Mouse (Mus musculus) layer of hippocampus, adult 11-12 months (tissue): ENCODE data around the gene Prtg.

Experiments used
- DNase-seq: peaks from one replicate; pipeline ENCODE4 v3.0.0; 2022; ENCODE audit warnings: low spot score

Prtg gene

DNA sequence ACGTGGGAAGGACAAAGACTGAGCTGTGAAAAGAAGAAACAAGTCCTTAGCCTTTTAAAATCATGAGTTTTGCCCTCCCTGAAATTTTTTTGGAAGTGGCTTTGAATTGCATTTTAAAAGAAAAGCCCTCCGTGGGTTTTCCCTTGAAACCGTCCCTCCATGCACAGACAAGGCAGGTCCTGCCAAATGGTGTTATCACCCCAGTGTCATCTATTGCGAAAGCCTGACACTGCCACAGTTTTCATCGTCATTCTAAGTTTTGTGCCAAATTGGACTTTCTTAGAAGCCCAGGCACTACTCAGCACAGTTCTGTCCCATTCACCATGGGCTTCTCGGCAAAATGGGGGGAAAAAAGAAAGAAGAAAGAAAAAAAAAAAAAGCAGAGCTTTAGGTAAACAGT, 106.9 kb downstream of the Prtg start:
- DNase-seq, result no peak

DNA sequence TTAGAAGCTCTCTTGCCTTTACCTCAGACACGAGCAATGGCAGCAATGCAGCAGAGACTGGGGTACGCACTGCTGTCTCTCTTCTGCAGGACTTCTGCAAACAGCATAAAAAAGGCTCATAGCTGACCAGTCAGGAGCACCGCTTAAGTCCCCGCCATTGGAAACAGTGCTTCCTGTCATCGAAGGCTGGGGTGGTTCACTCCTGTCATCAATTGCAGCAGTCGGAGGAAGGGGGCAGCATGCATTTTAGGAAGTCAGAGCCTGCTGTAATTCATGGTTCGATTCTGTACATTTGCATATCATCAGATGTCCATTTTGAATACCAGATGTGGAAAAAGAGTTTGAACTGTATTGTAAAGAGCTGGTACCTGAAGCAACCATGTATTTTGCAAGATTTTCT, 109.1 kb downstream of the Prtg start:
- no peak for DNase-seq

DNA sequence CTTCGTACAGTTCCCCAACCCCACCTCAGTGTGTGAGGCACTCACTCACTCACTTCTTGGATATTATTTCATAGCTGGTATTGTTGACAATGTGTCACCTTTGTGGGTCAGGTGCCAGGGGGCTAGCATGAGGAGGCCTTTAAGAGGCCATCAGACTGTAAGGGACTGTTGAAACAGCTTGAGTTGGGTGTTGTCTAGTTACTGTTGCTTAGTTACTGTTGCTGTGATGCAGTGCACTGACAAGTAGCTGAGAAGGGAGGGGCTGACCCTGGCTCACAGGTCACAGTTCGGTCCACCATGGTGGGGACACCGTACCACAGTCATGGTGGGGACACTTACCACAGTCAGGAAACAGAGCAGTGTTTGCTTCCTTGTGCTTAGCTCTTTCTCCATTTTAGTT, 116.4 kb downstream of the Prtg start:
- DNase-seq, result no peak

DNA sequence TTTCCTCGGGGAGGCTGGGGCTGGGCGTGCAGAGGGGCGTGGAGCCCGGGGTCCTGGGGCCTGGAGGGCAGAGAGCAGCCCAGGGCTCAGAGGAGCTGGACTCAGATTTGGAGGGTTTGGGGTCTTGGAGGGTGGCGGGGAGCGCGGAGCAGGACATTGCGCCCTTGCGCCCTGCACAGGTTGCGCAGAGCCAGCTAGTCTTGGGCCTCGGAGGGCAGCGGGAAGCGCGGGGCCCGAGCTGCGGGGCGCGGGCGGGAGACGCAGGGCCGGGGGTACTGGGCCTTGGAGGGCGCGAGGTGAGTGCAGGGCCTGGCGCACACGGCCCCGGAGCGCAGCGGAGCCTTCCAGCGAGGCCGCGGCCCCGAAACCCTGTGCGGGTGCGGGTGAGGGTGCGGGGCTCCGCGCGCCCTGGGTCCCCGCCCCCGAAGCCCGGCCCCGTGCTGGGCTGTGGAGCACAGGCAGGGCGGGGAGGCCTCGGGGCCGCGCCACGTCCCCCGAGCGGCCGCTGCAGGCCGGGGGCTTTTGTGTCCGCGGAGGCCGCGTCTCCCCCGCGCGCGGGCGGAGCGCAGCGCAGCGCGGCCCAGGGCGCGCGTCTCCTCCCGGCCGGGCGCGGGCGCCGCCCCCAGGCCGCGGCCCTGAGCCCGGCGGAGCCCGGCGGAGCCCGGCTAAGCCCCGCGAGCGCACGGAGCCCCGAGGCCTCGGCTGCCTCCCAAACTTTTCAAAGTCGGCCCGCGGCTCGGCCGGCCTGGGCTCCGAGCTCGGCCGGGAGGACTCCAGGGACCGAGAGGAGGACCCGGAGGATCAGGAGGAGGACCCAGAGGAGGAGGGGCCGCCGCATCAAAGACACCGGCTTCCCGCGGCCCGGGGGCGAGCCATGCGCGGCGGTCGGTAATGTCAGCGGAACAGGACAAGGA, 118.6 kb downstream of the Prtg start, which contains the start of gene Pygo1:
Pygo1 (plus strand) TSS at position 625 of the 914 bp plus-strand sequence.
- DNase-seq, result peak; percentile 39

DNA sequence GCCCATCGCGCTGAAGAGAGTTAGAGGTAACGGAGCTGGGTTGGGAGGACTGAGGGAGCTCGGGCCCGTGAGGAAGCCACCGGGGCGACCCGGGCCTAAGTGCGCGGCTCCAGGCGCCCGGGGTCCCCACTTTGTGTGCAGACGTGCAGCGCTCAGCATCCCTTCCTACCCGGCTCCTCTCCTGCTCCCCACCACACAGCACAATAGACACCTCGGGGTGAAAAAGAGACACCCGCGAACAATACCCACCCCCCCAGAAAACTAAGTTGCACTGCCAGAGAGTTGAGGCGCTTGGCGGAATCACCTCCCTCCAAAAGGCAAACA, 119.2 kb downstream of the Prtg start:
- DNase-seq, result no peak

DNA sequence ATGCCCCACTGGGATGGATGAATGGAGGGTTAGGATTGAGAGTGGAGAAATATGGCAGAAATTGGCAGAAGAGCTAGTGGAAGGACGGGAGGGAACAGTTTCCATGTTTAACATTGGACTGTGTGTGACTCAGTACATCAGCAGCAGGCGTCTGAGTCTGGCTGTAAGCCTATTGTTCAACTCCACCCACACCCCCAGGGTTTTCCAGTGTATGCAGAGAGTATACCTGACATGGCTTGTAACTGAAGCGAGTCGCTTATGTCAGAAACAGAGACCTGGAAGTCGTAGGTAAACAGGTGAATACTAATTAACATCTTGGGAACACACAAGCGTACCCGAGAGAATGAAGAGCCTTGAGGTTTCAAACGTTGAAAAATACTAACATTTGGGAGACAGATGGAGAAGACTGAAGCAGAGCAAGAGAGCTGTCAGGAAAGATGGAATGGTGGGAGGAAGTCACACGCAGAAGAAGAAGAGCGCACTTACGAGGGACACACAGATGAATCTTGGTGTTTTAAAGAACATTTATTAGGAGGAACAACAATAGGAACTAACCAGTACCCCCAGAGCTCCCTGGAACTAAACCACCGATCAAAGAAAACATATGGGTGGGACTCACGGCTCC, 124.6 kb downstream of the Prtg start:
- peak; percentile 74 for DNase-seq

DNA sequence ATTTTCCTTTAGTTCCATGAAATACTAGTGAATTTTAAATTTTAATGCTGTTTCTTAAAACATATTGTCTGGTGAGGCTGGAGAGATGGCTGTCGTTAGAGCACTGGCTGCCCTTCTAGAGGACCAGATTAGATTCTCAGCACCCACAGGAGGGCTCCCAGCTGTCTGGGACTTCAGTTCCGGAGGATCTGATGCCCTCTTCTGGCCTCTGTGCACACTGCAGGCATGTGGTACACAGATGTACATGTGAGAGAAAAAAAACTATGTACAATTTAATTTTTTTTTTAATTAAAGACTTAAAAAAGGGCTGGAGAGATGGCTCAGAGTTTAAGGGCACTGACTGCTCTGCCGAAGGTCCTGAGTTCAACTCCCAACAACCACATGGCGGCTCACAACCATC, 128.6 kb downstream of the Prtg start:
- no peak for DNase-seq

DNA sequence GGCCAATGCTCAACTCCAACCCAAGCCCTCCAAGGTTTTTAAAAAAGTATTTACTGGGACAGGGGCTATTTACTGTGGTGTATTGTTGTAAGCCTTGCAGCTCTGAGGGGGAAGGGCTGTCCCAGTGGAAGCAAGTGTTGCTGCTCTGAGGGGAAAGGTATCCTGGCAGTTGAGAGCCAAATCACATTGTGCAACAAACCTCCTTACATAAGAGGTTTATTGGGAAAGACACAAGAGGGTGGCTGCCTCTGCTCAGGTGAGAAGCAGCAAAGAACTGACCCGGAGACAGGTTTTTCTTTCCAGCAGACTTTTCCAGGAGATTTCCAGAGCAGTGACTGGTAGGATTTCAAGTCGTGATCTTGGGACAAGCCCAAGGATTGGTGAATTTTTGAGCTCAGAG, 129.6 kb downstream of the Prtg start:
- DNase-seq, result no peak

DNA sequence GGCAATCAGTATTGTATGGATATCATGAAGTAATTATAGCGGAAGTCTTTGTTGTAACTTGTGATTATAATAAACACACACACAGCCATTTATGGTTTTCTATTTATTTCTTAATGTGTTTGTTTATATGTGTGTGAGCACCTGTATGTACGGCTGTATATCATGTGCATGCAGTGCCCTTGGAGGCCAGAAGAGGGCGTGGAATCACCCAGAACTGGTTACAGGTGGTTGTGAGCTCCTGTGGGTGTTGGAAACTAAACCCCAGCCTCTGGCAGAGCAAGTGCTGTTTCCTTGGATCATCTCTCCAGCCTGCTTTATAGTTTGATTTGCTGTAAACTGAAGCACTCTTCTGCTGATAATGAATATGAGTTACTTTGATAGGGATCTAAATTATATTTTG, 136.8 kb downstream of the Prtg start:
- no peak for DNase-seq

DNA sequence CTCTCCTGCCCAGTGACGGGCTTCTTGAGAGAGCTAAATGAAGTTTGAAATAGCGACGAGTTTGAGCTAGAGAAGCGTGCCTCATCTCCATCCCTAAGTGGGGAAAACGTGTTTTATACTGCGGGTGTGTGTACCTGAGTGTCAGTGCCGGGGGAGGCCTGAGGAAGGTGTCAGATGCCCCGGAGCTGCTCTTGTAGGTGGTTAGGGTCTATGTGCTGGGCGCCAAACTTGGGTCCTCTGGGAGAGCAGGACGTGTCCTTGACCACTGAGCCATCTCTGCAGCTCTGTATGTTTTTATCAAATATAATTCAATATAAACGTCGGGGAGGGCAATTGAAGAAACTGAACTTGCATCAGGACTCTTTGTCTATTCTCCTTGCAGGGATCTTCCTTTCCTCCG, 137.6 kb downstream of the Prtg start:
- no peak for DNase-seq

DNA sequence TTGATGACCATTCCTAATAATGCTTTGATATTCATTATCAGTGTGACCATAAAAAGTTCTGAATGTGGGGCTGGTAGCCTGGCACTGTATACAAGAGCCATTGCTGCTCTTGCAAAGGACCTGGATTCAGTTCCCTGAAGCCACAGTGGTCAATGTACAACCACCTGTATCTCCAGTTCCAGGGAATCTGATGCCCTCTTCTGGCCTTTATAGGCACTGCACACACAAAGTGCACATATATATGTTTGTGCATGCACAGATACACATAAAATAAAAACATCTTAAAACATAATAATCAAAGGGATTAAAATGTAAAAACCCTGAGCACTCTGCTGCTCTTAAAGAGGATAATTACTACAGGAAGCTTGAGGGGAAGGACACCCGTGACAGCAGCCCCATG, 140.3 kb downstream of the Prtg start:
- DNase-seq, result no peak

DNA sequence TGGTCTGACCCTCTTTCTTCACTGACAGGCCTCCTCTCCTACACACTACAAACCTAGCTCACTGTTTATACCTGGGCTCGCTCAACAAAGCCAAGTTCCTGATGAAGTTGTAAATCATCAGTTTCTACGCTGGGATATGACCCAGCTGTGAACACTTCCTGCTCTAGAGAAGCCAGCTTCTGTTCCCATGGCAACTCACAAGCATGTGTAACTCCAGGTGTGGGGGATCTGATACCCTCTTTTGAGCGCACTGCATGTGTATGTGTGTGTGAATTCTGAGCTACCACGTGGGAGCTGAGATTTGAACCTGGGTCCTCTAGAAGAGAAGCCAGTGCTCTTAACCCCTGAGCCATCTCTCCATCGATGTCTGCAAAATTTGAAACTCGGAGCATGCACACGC, 142.9 kb downstream of the Prtg start:
- no peak for DNase-seq

DNA sequence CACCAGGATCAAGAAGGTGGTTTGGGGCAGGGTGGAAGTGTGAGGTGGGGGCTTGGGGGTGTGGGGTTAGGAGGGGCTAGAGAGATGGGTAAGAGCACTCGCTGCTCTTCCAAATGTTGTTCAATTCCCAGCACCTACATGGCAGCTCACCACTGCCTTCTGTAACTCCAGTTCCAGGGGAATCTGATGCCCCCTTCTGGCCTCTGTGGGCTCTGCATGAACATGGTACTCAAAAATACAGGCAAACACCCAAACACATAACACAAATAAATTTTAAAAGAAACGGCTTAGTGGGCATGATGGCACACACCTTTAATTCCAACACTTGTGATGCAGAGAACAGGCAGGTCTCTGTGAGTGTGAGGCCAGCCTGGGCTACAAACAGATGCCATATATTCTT, 148.1 kb downstream of the Prtg start:
- no peak for DNase-seq

DNA sequence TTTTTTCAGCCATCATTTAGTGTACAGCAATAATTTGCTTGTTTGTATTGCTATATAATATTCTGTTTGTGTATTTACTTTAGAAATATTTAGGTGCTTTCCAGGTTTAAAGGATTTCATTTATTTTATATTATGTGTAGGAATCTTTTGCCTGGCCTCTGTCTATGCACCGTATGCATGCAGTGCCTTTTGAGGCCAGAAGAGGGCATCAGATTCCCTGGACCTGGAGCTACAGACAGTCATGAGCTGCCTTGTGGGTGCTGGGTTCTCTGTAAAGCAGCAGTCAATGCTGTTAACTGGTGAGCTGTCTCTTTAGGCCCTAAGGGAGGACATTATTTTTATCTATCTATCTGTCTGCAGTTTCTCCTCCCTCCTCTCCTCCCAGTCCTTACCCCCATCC, 148.9 kb downstream of the Prtg start:
- peak; percentile 53 for DNase-seq

DNA sequence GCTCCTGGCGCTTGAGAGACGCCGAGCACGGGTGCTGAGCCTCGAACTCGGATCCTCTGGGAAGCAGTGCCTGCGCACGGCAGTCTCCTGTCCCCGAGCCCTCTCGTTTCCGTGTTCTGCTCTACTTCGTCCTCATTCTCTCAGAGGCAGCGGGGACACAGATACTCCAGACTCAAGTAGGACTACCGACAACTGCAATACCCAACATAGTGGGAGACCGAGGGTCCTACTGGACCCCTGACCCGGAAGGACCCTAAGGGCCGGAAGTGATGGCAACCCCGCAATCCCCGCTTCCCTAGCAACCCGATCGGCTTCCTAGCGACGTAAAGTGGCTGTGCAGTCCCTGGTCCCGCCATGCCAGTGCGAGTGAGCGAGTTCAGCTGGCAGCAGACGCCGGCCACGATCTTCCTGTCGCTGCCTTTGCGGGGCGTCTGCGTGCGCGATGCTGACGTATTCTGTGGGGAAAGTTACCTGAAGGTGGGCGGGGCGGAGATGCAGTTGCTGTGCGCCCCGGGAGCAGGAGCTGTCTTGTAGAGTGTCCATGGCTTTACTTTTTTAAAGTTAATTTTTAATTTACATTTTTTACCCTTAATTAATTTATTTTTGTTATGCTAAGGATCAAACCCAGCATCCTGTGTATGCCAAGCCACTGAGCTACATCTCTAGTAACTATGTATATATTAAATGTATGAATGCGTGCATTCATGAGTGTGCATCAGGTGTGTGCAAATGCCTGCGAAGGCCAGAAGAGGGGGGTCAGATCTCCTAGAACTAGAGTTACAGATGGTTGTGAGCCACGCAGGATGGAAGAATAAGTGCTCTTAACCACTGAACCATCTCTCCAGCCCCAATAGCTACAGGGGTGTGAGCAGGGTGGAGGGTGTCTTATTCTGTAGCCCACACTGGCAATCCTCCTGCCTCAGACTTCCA, 152.1 kb downstream of the Prtg start, which contains the start of the genes Dyx1c1 and Gm44503:
Dyx1c1 (plus strand) TSS at position 265 of the 930 bp plus-strand sequence.
Gm44503 (plus strand) TSS at position 332 of the 930 bp plus-strand sequence.
- DNase-seq, result peak; percentile 72

DNA sequence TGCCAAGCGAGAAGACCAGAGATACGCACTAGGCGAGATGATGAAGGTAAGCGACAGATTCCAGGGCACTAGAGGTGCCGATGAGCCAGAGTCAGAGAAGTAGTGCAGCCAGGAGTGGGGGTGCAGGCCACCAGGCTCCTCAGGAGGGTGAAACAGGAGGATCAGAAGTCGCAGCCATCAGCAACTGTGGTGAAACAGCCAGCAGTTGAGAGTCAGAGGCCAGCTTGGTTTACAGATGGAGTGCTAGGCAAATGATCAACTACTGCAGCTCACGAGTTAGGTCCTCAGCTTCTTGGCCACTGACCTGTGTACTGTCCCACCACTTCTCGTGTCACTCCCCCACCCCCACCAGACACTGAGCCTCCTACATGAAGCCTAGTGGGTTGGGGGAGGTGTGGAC, 154.7 kb downstream of the Prtg start:
- no peak for DNase-seq

DNA sequence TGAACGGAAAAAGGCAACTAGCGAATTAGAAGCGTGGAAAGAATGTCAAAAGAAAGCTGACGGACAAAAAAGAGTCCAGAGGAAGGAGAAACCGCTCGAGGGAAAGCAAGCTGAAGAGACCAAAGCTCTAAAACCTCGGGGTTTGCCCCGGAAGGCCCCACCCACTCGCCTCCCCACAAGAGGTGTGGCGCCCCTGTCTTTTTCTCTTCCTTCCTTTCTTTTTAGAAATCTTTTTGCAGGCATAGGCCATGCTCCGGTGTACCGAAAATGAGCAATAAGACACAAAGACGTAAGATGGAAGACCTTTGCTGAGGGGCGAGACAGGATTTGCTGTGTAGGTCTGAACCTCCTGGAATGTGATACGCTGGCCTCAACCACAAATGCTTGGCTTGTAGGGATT, 155.3 kb downstream of the Prtg start:
- no peak for DNase-seq
